Mouse (Mus musculus): ENCODE data around the gene Brpf3. TPM values are rescaled to one million over a fixed set of nuclear protein-coding genes. Genes with fewer than 3 reads are reported as not detected.

Brpf3 gene
- polyA plus RNA-seq, 1 experiment: 8.8 TPM

DNA sequence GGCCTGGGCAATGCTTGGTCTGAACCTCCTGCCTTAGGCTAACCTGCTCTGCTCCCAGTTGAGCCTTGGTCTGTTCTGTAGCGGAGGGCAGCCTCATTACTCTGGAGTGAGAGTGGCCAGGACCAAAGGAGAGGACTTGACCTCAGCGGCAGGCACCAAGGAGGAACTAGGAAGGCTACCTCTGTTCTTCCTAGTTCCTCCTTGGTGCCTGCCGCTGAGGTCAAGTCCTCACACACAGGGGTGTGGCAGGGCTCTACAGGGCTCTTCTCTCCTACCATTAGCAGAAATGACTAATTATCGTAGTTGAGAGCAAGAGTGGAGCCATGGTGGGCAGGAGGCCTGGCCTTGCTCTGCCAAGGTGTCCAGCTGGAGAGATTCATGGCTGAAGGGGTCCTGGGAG lies 66.5 kb downstream of the Brpf3 start:
- peaks cover 57% of the 10 kb centered on the region for H3K27me3 ChIP-seq (replicated peaks)
- TF ChIP-seq FLI1 (IDR thresholded peaks at IDR 0.05; ENCODE audit: low read length) (no peak), GATA1 (IDR thresholded peaks at IDR 0.05; ENCODE audit: borderline replicate concordance, low read length) (no peak)
- no peaks in the 10 kb centered on the region for H3K4me1 ChIP-seq
- H3K36me3 ChIP-seq (replicated peaks; ENCODE audit: low read length): no peaks in the 10 kb centered on the region
- no peak overlapping the region for H3K4me3 ChIP-seq (replicated peaks)
- peaks cover 6% of the 10 kb centered on the region for H3K9me3 ChIP-seq

DNA sequence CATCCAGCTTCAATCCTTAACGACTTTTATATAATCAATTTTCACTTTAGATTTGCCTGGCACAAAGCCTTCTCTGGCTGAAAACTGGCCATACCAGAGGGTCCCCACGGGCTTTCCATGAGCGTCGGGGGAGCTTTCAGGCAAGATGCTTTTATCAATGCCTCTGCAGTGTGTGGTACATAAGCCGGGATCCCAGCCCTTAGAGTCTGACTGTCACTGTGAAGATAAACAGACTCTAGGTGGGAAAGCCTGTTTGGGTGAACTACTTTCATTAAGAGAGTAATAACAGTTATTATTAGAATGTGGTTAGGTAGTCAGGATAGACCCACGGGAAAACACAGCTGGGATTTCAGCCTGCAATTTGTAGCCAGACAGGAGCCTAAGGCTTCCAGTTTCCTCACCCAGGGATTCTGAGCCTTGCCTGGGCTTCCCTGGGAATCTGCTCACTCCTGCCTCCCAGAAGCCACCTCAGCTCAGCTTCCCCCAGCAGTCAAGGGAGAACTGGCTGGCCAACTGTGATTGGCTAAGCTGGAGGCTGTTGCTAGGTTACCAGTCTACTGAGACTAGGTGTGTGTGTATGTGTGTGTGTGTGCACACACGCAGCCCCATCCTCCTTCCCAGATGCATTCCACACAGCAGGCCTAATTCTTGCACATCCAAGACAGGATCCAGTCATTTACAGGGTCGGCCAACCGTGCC lies 68.7 kb downstream of the Brpf3 start:
- Histone ChIP-seq H3K4me3 (replicated peaks) (no peak overlapping the region), H3K27me3 (replicated peaks) (peaks cover 56% of the 10 kb centered on the region), H3K36me3 (replicated peaks; ENCODE audit: low read length) (no peaks in the 10 kb centered on the region), H3K4me1 (no peaks in the 10 kb centered on the region), H3K9me3 (peaks cover 6% of the 10 kb centered on the region)
- TF ChIP-seq FLI1 (IDR thresholded peaks at IDR 0.05; ENCODE audit: low read length) (no peak), GATA1 (IDR thresholded peaks at IDR 0.05; ENCODE audit: borderline replicate concordance, low read length) (no peak)

DNA sequence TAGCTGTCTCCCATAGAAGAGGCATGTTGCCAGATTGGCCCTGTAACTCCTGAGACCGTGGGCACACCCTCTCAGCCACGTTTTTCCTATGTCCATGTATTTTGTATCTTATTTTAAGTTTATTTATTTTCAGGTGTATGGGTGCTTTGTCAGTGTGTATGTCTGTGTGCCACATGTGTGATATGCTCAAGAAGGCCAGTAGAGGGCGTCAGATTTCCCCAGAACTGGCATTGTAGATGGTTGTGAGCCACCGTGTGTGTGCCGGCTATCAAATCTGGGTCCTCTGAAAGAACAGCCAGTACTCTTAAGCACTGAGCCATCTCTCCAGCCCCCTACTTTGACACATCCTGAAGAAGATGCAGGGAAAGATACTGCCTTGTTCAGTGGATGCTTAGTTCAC lies 69.5 kb downstream of the Brpf3 start:
- no peak overlapping the region for H3K4me3 ChIP-seq (replicated peaks)
- H3K9me3 ChIP-seq: peaks cover 6% of the 10 kb centered on the region
- peaks cover 58% of the 10 kb centered on the region for H3K27me3 ChIP-seq (replicated peaks)
- H3K36me3 ChIP-seq (replicated peaks; ENCODE audit: low read length): no peaks in the 10 kb centered on the region
- H3K4me1 ChIP-seq: peaks cover 3% of the 10 kb centered on the region; the same call in 1 of the 2 replicates
- TF ChIP-seq GATA1 (IDR thresholded peaks at IDR 0.05; ENCODE audit: borderline replicate concordance, low read length) (no peak), FLI1 (IDR thresholded peaks at IDR 0.05; ENCODE audit: low read length) (no peak)

DNA sequence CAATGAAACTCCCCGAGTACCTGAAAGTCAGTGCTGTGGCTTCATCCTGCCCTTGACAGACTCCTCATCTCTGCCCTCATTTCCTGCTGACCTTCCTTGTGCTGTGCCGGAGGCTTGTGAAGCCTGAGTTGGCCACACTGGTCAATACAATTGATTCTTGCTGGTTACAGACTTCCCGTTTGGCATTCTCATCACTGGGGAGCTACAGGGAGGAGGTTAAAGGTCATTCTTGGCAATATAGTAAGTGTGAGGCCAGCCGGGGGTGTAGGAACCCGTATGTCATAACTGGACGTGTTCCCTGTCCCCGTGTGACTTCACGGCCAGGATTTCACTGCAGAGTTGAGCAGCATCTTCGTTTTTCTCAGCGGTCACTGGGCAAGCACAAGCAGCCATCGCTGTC lies 70.9 kb downstream of the Brpf3 start:
- Histone ChIP-seq H3K4me1 (peaks cover 7% of the 10 kb centered on the region), H3K36me3 (replicated peaks; ENCODE audit: low read length) (no peaks in the 10 kb centered on the region), H3K27me3 (replicated peaks) (peaks cover 59% of the 10 kb centered on the region), H3K4me3 (replicated peaks) (no peak overlapping the region), H3K9me3 (peaks cover 6% of the 10 kb centered on the region)
- TF ChIP-seq FLI1 (IDR thresholded peaks at IDR 0.05; ENCODE audit: low read length) (no peak), GATA1 (IDR thresholded peaks at IDR 0.05; ENCODE audit: borderline replicate concordance, low read length) (no peak)

DNA sequence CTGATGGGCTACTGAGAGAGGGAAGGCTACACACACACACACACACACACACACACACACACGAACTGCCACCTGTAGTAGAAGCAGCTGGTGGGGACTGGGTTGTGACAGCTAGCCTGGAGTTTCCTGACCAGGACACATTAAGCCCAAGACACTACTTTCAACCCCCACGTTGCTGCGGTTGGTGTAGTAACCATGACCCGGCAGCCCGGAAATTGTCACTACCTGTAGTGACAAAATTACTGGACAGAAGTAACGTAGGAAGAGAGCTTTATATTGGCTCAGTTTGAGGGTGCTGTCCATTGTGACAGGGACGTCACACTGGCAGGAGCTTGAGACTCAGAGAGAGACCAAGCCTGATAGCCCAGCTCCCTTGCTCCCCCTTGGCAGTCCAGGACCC lies 71.4 kb downstream of the Brpf3 start:
- H3K4me1 ChIP-seq: peaks cover 11% of the 10 kb centered on the region
- peaks cover 6% of the 10 kb centered on the region for H3K9me3 ChIP-seq
- peaks cover 60% of the 10 kb centered on the region for H3K27me3 ChIP-seq (replicated peaks)
- H3K36me3 ChIP-seq (replicated peaks; ENCODE audit: low read length): no peaks in the 10 kb centered on the region
- H3K4me3 ChIP-seq (replicated peaks): no peak overlapping the region
- TF ChIP-seq FLI1 (IDR thresholded peaks at IDR 0.05; ENCODE audit: low read length) (no peak), GATA1 (IDR thresholded peaks at IDR 0.05; ENCODE audit: borderline replicate concordance, low read length) (no peak)

DNA sequence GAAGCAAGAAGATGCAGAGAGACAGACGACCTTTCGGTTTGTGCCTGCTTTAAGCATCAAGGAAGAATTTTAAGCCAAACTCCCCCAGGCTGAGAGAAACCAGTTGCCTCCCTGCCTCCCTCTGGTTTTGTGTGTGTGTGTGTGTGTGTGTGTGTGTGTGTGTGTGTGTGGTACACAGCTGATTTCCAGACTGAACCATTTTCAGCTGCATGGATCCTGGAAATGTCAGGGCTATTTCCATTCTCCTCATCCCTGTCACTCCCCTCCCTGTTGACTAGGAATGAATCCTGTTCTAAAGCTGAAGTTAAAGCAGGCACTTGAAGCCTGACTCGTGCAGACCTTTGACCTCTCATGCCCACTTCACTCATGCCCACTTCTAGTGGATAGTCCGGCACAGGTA lies 73.3 kb downstream of the Brpf3 start:
- Histone ChIP-seq H3K36me3 (replicated peaks; ENCODE audit: low read length) (no peaks in the 10 kb centered on the region), H3K27me3 (replicated peaks) (peaks cover 66% of the 10 kb centered on the region), H3K4me3 (replicated peaks) (no peak overlapping the region), H3K9me3 (peaks cover 6% of the 10 kb centered on the region), H3K4me1 (peaks cover 11% of the 10 kb centered on the region)
- TF ChIP-seq GATA1 (IDR thresholded peaks at IDR 0.05; ENCODE audit: borderline replicate concordance, low read length) (no peak), FLI1 (IDR thresholded peaks at IDR 0.05; ENCODE audit: low read length) (no peak)

DNA sequence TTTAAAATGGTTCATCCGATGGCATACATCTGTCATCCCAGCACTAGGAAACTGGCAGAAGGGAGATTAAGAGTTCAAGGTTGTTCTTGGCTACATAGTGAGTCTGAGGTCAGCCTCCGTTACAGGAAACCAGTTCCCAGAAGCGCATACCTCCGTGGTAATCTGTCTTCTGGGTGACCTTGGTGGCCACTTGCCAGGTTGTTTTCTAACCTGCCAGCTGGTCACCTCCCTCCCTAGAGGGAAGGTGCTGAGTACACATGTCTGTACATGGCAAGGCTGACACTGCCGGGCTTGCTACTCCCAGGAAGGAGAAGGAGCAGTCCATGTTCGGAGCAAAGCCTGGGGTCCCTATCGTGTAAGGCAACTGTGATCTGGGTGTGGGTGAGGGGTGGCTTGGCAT lies 73.9 kb downstream of the Brpf3 start:
- TF ChIP-seq GATA1 (IDR thresholded peaks at IDR 0.05; ENCODE audit: borderline replicate concordance, low read length) (no peak), FLI1 (IDR thresholded peaks at IDR 0.05; ENCODE audit: low read length) (no peak)
- peaks cover 65% of the 10 kb centered on the region for H3K27me3 ChIP-seq (replicated peaks)
- H3K36me3 ChIP-seq (replicated peaks; ENCODE audit: low read length): no peaks in the 10 kb centered on the region
- peaks cover 13% of the 10 kb centered on the region for H3K4me1 ChIP-seq
- H3K9me3 ChIP-seq: peaks cover 6% of the 10 kb centered on the region
- H3K4me3 ChIP-seq (replicated peaks): no peak overlapping the region

DNA sequence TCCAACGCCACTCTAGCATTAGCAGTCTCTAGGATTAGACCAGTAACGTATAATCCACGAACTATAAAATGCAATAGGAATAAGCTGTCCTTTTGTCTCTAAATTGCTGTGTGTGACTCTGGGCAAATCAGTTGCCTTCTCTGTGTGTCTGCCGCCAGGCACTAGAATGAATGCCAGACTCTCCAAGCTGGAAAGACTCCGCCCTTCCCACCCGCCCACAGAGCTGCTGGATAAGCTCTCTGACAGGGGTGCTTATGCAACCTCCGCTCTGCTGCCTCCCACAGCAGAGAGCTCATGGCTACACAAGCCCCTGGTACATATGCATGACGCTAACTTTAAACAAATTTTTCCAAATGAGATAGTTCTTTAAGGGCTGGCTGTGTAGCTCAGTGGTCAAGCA lies 74.4 kb downstream of the Brpf3 start:
- Histone ChIP-seq H3K27me3 (replicated peaks) (peaks cover 66% of the 10 kb centered on the region), H3K4me1 (peaks cover 18% of the 10 kb centered on the region), H3K9me3 (peaks cover 6% of the 10 kb centered on the region), H3K4me3 (replicated peaks) (no peak overlapping the region), H3K36me3 (replicated peaks; ENCODE audit: low read length) (no peaks in the 10 kb centered on the region)
- no peak for TF ChIP-seq FLI1 (IDR thresholded peaks at IDR 0.05; ENCODE audit: low read length)
- TF ChIP-seq GATA1 (IDR thresholded peaks at IDR 0.05; ENCODE audit: borderline replicate concordance, low read length): no peak

DNA sequence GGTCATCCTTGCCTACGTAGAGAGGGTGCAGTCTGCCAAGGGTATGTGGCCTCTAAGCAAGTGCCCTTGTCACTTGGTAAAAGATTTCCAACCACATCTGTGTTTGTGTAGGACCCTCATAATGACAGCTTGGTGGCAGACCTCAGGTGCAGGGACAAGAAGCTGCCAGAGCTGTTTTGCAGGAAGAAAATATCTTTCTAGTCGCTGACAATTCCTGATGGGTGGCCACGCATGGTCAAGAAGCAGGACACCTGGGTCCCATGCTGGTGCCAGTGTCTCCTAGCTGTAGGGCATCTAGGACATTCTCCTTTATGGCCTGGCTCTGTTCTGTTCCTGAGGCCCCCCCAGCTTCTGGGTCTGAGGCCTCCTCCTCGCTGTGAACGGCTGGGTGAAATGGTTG lies 75.4 kb downstream of the Brpf3 start:
- H3K4me1 ChIP-seq: peaks cover 18% of the 10 kb centered on the region
- TF ChIP-seq FLI1 (IDR thresholded peaks at IDR 0.05; ENCODE audit: low read length): no peak
- no peak for TF ChIP-seq GATA1 (IDR thresholded peaks at IDR 0.05; ENCODE audit: borderline replicate concordance, low read length)
- no peaks in the 10 kb centered on the region for H3K9me3 ChIP-seq
- H3K36me3 ChIP-seq (replicated peaks; ENCODE audit: low read length): no peaks in the 10 kb centered on the region
- H3K27me3 ChIP-seq (replicated peaks): peaks cover 70% of the 10 kb centered on the region
- no peak overlapping the region for H3K4me3 ChIP-seq (replicated peaks)

DNA sequence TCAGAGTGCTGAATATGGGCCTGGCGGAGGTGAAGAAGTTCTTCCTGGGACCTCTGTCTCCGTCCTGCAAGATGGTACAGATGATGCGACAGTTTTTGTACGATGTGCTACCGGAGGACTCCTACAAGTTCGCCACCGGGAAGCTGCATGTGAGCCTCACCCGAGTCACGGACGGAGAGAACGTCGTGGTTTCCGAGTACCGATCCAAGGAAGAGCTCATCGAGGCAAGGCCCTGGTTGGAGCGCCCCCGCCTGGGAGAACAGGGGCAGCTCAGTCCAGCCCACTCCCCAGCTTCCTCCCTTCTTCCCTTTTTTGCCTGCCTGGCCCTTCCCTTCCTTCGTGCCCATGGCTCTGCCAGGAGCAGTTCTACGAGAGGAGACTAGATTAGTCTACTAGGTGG lies 75.9 kb downstream of the Brpf3 start:
- Histone ChIP-seq H3K27me3 (replicated peaks) (peaks cover 68% of the 10 kb centered on the region), H3K36me3 (replicated peaks; ENCODE audit: low read length) (no peaks in the 10 kb centered on the region), H3K4me1 (peaks cover 18% of the 10 kb centered on the region), H3K4me3 (replicated peaks) (peak overlapping the region; percentile 50), H3K9me3 (no peaks in the 10 kb centered on the region)
- TF ChIP-seq FLI1 (IDR thresholded peaks at IDR 0.05; ENCODE audit: low read length): no peak
- no peak for TF ChIP-seq GATA1 (IDR thresholded peaks at IDR 0.05; ENCODE audit: borderline replicate concordance, low read length)

All from megakaryocyte, embryonic 14.5 days (primary cell).